Mouse (Mus musculus): ENCODE data around the gene Adam33.

Gene Adam33

GRCm38 (mm10) chr2:131025230-131025629, 38.4 kb downstream of the Adam33 start:
- no peak for DNase-seq

GRCm38 (mm10) chr2:131010566-131010965, 53.0 kb downstream of the Adam33 start:
- no peak for DNase-seq

- DNase-seq = no peak
Measured at GRCm38 (mm10) chr2:131009123-131009522, 54.5 kb downstream of the Adam33 start.
